Mouse (Mus musculus) kidney, postnatal 4 days (tissue): ENCODE results near the gene Znrf3.
"Not testable (repeated sequence)": the region's sequence is repeated elsewhere in the genome, so short reads cannot be mapped to it uniquely, and the experiment has no call there.

Source experiments
- DNase-seq, 2 experiments: peaks; one replicate each; pipeline ENCODE4 v3.0.0; 2021; ENCODE audit warnings: mixed read lengths in 2 of 2

The Znrf3 gene

DNA sequence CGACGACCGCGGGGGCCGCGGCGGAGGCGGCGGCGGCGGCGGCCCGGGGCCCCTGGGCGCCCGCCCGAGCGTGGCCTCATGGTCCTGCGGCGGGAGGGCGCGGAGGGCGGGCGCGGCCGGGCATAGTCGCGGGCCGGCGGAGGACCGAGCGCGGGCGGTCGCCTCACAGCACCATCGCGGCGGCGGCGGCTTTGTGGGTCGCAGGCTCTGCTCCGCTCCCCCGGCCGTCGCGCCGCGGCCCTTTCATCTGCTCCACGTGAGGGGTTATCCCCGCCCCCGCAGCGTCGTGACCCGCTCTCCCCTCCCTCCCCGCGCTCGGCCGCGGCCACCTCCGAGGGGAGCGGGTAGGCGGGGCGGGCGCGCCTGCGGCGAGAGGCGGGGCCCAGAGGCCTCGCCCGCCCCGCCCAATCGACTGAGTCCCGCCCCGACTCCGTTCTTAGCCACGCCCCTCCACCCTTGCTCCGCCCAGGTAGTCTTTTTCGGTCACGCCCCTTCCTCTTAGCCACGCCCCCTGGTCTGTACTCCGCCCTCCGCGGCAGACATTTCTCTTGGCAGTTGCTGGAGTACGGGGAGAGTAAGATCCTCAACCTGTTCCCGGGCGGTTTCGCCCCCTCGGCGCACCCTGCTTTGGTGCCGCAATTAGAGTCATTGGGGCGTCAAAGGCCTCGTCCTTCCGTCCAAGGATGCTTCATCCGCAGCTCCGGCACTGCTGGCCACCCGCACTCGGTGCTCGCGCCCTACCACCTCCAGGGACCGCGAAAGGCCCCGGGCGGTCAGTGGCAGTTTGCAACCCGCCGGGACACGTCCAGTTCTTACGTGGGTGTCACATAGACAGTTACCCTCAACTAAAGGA, at the start of gene Znrf3:
TSS of gene Znrf3 (minus strand) at position 249 of the 853 bp plus-strand sequence.
- DNase-seq = peak; percentile 98 to 99

DNA sequence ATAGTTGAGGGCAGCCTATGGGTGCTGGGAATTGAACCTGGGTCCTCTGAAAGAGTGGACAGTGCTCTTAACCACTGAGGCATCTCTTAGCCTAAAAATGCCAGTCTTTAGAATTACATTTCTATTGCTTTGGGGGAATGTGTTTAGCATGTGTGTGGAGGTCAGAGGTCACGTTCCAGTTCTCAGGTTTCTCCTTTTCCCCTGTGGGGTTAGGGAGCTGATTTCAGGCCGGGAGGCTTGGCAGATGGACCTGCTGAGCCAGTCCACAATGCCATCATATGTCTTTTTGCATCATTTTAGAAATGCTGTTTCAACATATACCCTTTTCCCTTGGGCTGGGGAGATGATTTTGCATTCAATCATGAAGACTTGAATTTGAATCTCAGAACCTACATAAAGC, 49.2 kb upstream of the Znrf3 start:
- DNase-seq = no peak

DNA sequence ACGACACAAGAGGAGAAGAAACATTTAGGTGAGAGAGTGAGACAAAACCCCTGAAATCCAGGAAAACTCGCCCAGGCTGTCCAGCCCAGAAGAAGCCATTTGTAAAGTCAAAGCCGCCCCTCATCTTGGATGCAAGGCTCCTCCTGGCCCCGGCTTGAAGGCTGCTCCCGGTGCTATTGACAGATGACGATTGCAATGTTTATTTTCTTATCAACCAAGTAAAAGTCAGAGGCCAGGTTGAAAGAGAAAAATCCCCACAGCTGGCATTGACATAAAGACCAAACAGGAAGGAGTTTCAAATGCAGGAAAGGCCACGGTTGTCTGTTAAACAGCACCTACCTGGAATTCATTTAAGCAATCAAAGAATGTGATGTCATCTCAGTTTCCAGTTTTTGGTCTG, 47.3 kb upstream of the Znrf3 start:
- DNase-seq = no peak

DNA sequence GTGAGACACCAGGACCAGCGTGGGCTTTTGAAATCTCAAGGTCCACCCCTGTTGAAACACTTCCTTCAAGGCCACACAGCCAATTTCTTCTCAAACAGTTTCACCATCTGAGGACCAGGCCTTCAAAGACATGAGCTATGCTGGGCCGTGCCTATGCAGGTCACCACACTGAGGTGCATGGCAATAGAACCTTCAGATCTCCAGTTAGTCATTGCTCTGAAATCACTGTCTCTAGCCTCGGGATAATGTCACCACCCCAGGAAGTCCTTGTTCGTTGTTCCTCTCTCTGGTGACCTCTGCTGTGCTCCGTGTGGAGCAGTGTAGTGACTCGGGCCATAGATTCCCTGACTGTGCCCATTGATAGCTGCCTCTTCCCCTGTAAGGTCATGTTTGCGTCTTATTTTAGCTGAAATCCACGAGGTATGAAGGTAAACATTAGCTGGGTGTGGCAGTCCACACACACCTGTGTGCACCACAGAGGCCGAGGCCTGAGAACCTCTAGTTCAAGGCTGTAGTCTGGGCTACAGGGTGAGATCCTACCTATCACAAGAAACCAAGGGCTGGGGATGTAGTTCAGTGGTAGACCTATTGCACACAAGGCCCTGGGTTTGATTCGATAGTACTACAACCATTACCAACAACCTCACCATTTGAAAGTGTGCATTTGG, 46.5 kb upstream of the Znrf3 start:
- no peak for DNase-seq

DNA sequence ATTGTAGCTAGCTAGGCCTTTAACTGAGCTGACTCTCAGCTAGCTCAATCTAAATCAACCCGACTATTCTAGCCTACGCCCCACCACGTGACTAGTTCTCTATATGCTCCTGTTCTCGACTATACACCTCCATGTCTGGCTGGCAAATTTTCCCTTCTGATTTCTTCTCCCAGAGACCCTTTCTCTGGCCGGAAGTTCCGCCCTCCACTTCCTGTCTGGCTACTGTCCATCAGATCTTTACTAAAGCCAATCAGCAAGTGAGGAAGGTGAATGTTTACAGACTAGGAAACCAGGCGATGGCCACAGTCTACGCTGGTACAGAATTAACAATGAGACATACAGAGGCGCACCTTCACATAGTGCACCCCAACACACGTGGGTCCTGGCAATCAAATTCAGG, 44.8 kb upstream of the Znrf3 start:
- not testable (repeated sequence) for DNase-seq

DNA sequence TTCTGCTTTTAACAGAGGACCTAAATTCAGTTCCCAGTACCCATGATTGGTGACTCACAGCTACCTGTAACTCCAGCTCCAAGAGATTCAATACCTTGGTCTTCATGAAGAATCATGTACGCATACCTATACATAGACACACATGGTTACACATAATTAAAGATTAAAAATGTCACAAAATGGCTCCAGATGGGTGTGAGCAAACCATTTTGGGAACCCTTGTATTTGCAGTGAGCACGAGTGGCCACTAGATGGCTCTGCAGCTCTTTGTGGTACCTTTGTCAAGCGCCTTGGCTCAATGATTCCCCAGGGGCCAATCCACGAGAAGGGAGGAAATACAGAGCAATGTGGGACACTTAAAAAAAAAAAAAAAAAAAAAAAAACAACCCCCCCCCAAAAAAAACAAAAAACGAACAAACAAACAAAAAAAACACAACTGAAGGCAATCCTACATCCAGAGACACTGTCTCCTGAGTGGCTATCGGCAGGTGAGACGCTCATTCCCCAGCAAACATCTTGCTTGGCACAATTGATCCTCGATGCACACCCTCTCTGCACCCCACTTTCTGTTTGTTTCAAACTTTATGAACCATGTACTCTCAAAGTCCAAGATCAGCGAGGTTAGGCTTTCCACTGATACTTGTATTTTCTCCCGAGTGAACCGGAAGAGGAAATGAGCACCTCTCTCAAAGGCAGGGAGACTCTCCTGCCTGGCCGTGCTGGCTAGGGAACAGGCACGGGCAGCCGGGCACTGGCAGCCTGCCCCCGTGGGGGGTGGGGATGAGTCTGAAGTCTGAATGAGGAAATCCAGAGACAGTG, 40.8 kb upstream of the Znrf3 start:
- peak; percentile 91 to 92 for DNase-seq

DNA sequence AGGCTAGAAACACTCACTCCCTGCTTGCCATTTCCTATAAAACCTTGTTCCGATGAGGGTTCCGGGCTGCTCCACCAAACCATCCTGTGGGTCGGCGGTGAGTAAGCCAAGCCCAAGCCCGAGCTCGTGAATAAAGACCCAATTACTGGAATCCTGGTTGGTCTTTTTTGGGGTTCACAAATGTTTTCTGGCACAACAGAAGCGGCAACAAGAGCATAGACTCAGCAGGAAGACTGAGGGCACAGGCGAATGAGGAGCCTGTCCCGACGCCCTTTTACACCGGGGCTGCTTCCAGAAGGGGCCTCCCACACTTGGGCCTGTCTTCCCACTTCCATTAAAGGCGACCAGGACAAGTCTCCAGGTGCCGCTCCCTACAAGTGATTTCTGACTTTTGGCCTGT, 37.9 kb upstream of the Znrf3 start:
- no peak for DNase-seq

DNA sequence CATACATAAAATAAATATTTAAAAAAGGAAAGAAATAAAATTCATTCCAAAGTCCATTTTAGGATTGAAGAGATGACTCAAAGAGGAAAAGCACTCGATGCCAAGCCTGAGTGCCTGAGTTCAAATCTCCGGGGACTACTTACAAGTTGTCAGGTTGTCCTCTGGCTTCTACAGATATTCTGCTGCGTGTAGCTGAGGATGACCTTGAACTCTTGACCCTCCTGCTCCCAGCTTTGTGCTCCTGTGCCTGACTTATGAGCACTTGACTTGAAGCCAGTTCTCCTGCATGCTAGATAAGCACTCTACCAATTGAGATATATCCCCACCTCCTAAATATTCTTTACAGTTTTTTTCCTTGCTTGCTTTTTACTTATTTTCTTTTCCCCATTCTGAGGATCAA, 34.2 kb upstream of the Znrf3 start:
- DNase-seq = no peak

DNA sequence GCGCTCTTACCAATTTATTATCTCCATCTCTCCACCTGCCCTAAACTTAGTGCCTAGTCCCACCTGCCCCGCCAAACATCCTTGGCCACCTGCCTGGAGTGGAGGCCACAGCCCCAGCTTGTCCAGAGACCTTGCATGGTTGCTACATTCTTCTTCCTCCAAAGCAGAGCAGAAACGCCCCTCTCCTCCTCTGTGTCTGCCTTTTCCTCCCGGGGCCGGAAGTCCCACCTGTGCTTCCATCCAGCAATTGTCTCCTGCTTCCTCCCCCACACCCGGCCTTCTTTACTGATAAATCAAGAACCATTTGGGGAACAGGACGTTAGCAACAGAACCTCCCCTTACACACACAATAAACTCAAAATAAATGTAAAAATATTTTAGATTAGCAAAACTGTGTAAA, 33.5 kb upstream of the Znrf3 start:
- DNase-seq = no peak

DNA sequence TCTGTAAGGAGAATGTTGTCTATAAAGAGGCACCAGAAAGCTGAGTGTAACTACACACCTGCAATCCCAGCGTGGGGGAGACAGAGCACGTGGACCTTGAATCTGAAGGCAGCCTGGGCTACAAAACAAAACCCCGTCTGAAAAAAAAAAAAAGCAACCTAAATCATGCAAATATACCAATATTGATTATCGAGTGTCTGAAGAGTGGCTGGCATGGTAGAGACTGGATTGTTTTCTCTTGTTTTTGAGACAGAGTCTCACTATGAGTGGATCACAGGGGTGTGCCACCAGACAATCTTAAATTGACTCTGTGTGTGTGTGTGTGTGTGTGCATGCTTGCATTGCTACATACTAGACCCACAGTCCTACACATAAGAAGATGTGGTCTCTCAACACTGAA, 32.2 kb upstream of the Znrf3 start:
- no peak for DNase-seq

DNA sequence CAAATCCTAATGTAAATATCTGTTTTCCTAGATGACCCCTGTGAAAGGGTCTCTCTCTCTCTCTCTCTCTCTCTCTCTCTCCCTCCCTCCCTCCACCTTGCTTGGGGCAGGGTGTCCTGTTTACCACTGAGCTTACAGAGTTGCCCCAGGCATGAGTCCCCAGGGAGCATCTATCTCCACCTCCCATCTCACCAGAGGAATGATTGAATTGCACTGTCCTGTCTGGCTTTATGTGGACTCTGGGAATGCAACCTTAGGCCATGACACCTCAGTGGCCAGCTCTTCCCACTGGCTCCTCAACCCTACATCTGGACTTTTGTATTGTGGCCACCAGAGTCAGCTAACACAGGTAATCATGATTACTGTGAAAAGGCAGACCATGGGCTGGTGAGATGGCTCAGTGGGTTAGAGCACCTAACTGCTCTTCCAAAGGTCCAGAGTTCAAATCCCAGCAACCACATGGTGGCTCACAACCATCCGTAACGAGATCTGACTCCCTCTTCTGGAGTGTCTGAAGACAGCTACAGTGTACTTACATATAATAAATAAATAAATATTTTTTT, 31.0 kb upstream of the Znrf3 start:
- not testable (repeated sequence) for DNase-seq

DNA sequence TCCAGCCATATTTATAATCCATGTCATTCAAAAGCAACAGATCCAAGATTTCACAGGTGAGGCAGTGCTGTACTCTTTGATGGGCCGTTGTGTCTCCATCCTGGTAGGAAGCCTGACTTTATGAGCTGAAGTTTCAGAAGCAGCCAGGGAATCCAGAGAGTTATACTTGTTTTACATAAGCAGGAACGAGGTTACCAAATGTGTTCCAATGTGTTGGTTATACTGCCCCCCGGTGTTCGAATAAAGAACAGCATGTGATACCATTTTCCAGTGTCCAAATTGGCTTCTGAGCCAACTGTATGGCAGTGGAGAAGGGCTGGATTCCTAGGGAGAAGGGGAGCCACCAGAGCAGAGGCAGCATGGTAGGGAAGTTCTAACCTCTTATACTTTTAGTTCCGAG, 29.5 kb upstream of the Znrf3 start:
- peak; percentile 67 to 71 for DNase-seq

DNA sequence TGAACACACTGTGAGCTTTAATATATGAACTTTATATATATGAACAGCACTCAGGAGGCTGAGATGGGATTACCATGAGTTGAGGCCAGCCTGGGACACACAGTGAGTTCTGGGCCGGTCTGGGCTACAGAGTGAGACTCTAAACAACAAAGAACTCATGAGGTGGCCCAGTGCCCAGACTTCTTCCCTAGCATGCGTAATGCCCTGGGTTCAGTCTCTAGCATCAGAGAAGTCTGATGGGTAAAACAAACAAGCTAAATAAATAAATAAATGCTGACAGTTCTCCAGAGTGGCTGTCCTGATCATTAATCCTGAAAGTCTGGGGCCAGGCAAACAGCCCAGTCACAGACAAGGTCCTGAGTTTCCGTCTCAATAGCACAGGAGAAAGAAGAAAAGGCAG, 25.4 kb upstream of the Znrf3 start:
- DNase-seq = no peak

DNA sequence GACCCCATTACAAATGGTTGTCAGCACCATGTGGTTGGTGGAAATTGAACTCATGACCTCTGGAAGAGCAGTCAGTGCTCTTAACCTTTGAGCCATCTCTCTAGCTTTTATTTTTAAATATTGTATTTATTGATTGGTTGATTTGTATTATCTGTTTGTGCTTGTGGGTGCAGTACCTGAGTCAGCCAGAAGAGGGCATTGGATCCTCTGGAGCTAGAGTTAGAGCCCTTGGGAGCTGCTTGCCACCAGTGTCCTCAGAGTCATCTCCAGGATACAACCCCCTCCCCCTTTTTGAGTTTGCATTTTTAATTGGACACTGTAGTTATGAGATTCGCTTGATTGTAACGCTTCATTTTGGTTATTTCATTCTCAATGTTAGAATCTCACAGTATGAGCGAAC, 24.4 kb upstream of the Znrf3 start:
- DNase-seq = peak; percentile 75

DNA sequence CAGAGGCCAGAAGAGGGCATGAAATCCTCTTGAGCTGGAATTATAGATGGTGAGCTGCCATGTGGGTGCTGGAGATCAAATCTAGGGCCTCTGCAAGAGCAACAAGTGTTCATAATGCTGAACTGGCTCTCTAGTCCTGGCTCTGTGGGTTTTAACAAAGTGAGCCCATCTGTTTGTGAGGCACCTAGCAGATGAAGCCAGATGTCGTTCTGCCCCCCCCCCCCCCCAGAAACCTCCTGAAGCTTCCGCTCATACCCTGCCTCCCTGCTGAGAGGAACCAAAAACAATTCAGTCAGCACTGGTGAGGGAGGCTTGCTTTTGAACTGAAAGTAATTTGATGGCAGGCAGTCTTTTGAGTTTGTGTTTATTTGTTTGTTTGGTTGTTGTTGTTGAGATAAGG, 23.8 kb upstream of the Znrf3 start:
- no peak for DNase-seq

DNA sequence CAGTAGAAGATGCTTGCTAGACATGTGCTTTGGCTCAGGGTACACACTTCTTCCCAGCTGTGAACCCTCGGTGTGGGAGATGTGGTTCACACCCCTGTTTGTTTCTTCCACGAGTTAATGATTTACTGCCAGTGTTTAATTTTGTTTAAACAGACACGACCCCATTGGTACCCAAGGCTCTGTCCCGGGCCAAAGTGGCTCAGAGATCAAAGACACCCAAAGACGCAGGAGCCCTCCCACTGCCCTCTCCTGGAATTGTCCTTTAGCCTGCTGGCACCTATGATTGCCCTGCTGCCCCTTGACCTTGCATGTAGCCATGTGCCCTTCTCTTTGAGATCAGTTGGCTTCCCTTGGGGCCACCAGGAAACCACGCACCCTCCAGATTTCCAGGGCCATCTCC, 7.3 kb upstream of the Znrf3 start:
- DNase-seq = peak in 1 of 2 experiments; percentile 19

DNA sequence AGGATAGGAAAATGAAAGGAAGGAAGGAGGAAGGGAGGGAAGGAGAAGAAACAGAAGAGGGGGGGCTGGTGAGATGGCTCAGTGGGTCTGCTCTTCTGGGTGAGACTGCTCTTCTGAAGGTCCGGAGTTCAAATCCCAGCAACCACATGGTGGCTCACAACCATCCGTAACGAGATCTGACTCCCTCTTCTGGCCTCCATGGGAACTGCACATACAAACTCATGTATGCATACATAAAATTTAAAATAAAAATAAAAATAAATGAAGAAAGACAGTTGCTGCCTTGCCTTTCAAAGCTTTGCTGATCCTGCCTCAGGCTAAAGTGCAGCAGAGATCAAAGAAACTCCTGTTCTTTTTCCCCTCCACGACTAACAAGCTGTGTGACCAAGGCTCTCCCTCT, 6.7 kb upstream of the Znrf3 start:
- DNase-seq = no peak

DNA sequence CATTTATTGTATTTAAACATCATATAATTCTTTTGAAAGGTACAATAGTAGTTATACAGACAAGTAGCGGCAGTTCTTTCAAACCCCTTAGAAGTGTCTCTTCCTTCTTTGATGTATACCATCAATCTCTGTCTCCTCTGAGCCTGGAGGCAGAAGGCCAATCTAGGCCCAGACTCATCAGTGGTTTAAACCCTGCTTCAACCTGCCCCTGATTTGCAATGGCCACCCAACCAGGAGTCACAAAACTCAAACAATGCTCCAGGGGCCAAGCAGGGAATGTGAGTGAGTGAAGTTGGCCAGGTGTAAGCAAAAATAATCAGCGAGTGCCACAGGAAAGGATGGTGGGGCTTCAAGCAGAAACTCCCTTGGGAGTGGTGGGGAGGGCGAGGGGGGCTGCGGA, 6.1 kb upstream of the Znrf3 start:
- DNase-seq = no peak

DNA sequence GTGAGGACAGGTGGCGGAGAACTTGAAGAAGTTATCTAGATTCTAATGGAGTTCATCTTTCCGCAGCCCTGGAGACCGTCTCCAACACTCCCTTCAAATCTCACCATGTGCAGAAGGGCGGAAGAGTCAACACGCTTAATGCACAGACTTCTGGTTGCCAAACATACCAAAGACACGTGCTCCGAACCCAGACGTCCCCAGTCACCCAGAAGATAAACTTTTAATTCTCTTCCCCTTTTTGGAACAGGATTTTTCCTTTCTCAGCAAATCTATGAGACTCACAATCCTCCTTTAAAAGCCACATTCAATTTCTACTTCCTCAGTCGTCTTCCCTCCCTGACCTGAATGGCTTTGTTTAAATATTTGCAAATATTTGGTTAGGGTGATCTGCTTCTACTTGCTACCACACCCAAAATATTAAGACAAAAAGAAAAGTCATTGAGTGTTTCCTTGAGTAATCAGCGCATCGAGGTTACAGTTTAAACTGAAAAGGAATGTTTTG, 856 bp upstream of the Znrf3 start:
- DNase-seq = no peak

DNA sequence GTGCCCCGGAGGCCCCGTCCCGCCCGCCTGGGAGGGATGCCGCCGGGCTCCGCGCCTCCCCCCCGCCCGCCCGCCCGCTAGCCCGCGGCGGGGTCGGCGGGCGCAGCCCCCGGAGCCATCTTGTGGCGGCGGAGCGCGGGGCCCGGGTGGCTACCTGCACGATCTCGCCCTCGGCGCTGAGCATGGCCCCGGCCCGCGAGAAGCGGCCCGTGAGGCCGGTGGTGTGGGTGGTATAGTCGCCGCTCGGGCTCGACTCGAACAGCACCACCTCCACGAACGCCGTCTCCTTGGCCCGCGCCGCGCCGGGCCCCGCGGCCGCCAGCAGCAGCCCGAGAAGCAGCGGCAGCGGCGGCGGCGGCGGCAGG, 431 bp downstream of the Znrf3 start:
- peak; percentile 52 to 70 for DNase-seq

DNA sequence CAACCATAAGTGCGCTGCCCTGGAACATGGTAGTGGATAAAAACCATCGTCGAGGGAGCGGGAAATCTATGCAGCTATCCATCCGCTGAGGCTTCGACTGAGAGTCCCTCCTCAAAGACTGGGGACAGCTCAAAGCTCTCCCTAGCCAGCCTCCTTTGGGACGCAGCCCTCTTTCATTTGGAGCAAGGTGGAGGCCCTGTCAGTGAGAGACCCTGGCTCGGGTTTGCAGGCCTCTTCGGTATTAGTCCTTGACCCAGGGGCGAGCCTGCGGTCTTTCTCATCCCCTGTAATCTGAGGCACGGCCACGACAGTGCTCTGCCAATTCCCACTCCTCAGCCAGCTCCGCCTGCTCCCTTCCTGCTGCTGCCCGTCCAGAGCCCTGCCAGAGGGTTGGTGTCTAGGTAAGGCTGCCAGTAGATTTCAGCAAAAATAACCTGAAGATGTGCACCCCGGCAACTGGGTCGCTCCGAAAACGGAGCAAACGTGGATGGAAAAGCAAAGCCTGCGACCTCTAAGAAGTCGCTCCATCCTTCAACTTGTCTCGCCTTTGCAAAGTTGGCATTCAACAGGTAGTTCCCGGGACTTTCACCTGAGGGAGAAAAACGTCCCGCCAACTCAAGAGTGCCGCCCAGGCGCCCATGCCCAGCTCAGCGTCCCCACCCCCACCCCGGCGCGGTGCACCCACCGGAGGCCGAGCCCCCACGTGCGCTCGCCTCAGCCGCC, 975 bp downstream of the Znrf3 start:
- peak; percentile 37 to 59 for DNase-seq

DNA sequence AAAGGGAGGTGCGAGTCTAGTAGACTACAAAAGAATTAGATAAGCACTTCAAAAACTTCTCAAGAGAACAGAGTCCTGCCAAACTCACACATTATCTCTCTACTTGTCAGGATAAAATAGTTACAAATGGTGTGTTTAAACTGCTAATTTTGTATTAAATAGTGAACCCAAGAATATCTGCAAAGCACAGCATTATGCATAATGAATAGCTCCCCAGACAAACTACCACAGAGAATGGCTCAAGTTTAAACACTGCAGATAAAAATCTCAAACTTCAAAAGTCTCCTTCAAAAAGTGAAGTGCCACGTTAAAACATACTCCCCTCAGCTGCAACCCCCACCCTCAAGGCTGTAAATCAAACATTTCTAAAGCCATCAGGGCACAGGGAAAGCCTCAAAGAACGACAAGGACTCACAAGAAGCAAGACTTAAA, 2.0 kb downstream of the Znrf3 start:
- DNase-seq = no peak
